Mouse (Mus musculus): ENCODE results near the gene Slc12a5. TPM values are rescaled to one million over a fixed set of nuclear protein-coding genes. Genes with fewer than 3 reads are reported as not detected.
A peak's percentile ranks its signal among the peaks of the same experiment; 100 is the strongest.

Gene Slc12a5
- polyA plus RNA-seq, 1 experiment from 2014 or later, result 6.0 TPM

DNA sequence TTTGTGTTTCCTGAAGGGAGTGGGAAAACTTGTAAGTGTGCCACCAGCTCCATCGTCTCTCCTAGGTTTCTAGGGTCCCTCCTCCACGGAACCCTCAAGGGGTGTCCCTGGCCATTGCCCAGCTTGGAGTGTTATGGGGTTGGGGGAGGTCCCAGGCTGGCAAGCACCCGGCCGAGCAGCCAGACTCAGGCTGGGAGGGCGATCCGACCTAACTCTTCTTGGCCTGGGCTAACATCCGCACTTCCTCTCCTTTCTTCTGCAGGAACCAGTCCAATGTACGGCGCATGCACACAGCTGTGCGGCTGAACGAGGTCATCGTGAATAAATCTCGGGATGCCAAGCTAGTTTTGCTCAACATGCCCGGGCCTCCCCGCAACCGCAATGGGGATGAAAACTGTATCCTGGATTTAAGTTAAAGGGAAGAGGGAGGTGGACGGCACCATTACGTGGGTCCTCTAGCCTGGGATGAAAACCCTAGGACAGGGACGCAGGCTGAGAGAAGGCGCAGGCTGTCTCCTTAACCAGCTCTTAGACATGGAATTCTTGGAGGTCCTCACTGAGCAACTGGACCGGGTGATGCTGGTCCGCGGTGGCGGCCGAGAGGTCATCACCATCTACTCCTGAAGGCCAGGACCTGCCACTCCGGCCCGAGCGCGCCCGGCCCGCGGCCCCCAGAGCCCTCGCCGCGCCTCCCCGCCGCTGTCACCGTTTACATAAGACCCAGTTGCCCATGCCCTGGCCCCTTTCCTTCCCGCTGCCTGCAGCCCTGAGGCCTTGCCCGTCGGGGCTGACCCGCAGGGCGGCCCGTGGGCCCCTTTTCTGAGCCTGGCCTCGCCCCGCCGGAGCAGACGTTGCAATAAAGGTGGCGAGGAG lies 36.5 kb downstream of the Slc12a5 start:
- Histone ChIP-seq H3K36me3 (ENCODE audit: control insufficient read depth, insufficient read depth, low read length) (peaks cover 11% of the 10 kb centered on the region), H3K27ac (ENCODE audit: low read depth, low read length) (no peak overlapping the region), H3K9ac (ENCODE audit: low read length) (peak overlapping the region; percentile 41), H3K4me3 (ENCODE audit: low read depth, low read length) (peak overlapping the region; percentile 25), H3K4me2 (ENCODE audit: low read depth) (peak overlapping the region; percentile 41), H3K9me3 (ENCODE audit: control insufficient read depth, low read length) (no peaks in the 10 kb centered on the region), H3K4me1 (ENCODE audit: control insufficient read depth, insufficient read depth, low read length) (peaks cover 10% of the 10 kb centered on the region; the same call in 1 of the 2 replicates), H3K27me3 (ENCODE audit: control insufficient read depth, insufficient read depth, low read length) (peaks cover 32% of the 10 kb centered on the region)
- WGBS, result 10% methylated on average over 46 of the region's 49 CpGs
- DNase-seq (ENCODE audit: low spot score) (no peak), ATAC-seq (ENCODE audit: insufficient read depth, low FRiP score, low TSS enrichment) (no peak)

DNA sequence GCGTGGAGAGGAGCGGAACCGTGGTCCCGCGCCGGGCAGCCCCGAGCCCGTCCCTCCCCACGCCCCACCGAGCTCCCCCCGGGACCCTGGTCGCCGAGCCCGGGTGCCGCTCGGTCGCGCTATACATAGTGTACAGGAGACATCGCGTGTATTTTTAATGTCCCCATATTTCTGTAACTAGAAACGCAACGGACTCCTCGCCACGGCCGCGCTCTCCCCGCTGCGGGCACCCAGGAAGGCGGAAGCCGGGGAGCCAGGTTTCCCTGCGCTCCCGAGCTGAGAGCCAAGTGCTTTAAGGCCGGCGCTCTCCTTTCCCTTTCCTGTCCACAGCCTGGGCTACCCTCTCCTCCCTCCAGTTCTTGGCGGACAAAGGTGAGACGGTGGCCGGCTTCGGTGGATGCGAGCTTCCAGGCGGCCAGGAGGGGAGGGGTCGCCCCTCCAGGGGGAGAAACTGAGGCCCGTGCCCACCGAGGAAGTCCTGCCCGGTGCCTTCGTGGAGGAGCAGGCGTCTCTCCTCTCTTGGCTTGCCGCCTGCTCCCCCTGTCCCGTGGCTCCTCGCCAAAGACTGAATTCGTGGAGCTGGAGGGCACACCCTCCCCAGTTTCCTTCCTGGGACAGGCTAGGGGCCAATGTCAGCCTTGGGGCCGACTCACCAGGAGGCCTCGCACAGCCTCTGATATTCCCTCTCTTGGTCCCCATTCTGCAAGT lies 37.3 kb downstream of the Slc12a5 start:
- H3K27me3 ChIP-seq (ENCODE audit: control insufficient read depth, insufficient read depth, low read length), result peaks cover 32% of the 10 kb centered on the region
- no peak overlapping the region for H3K27ac ChIP-seq (ENCODE audit: low read depth, low read length)
- H3K9me3 ChIP-seq (ENCODE audit: control insufficient read depth, low read length), result no peaks in the 10 kb centered on the region
- ATAC-seq (ENCODE audit: insufficient read depth, low FRiP score, low TSS enrichment) (0 out of 2 replicates have a peak, but pooled peaks have one; percentile 25), DNase-seq (ENCODE audit: low spot score) (no peak)
- 2% methylated on average over 51 of the region's 52 CpGs for WGBS
- H3K4me2 ChIP-seq (ENCODE audit: low read depth), result peak overlapping the region; percentile 41
- H3K9ac ChIP-seq (ENCODE audit: low read length), result peak overlapping the region; percentile 41
- H3K36me3 ChIP-seq (ENCODE audit: control insufficient read depth, insufficient read depth, low read length), result peaks cover 19% of the 10 kb centered on the region
- H3K4me3 ChIP-seq (ENCODE audit: low read depth, low read length), result peak overlapping the region; percentile 25
- peaks cover 10% of the 10 kb centered on the region; the same call in 1 of the 2 replicates for H3K4me1 ChIP-seq (ENCODE audit: control insufficient read depth, insufficient read depth, low read length)

DNA sequence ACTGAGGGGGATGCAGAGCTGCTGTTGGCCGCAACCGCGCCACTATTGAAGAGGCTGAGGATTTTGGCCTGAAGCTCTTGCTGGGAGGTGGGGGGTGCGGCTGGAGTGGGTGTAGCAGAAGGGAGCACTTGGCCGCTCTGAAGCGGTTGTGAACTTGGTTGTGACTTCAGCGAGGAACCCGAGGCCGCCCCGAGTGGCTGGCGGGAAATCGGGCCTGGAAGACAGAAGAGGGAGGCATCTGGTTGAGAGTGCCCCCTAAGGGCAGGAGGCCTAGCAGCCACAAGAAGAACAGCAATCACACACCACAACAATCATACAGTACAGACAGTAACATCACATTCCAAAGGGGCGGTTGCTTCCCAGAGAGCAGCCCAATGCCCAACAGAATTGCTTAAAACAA lies 41.4 kb downstream of the Slc12a5 start:
- no peak overlapping the region for H3K9ac ChIP-seq (ENCODE audit: low read length)
- H3K4me2 ChIP-seq (ENCODE audit: low read depth), result no peak overlapping the region
- H3K9me3 ChIP-seq (ENCODE audit: control insufficient read depth, low read length), result no peaks in the 10 kb centered on the region
- peaks cover 10% of the 10 kb centered on the region; the same call in 1 of the 2 replicates for H3K4me1 ChIP-seq (ENCODE audit: control insufficient read depth, insufficient read depth, low read length)
- H3K36me3 ChIP-seq (ENCODE audit: control insufficient read depth, insufficient read depth, low read length), result peaks cover 33% of the 10 kb centered on the region
- H3K27ac ChIP-seq (ENCODE audit: low read depth, low read length), result no peak overlapping the region
- peaks cover 25% of the 10 kb centered on the region for H3K27me3 ChIP-seq (ENCODE audit: control insufficient read depth, insufficient read depth, low read length)
- ATAC-seq (ENCODE audit: insufficient read depth, low FRiP score, low TSS enrichment) (no peak), DNase-seq (ENCODE audit: low spot score) (no peak)
- no peak overlapping the region for H3K4me3 ChIP-seq (ENCODE audit: low read depth, low read length)
- 91% methylated on average over 13 of the region's 13 CpGs for WGBS

DNA sequence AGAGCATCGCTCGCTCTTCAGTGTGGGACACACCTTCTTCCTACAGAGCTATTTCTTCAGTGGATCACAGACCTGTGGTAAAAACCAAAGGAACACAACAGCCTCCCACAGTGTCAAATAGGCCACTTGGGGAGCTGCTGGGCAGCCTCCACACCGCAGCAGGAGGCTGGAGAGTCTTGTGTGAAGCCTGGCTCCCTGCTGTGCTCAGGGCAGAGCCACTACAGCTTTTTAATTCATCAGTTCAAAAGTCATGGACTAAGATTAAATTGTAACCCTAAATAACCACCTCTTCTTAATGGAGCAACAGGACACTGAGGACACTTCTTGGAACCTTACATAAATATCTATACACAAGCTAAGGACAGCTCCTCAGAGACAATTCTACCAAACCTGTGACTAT lies 42.5 kb downstream of the Slc12a5 start:
- Histone ChIP-seq H3K4me1 (ENCODE audit: control insufficient read depth, insufficient read depth, low read length) (0 out of 2 replicates have a peak, but pooled peaks cover 2% of the 10 kb centered on the region), H3K4me3 (ENCODE audit: low read depth, low read length) (no peak overlapping the region), H3K27ac (ENCODE audit: low read depth, low read length) (no peak overlapping the region), H3K27me3 (ENCODE audit: control insufficient read depth, insufficient read depth, low read length) (peaks cover 14% of the 10 kb centered on the region), H3K36me3 (ENCODE audit: control insufficient read depth, insufficient read depth, low read length) (peaks cover 38% of the 10 kb centered on the region), H3K9me3 (ENCODE audit: control insufficient read depth, low read length) (no peaks in the 10 kb centered on the region), H3K9ac (ENCODE audit: low read length) (no peak overlapping the region), H3K4me2 (ENCODE audit: low read depth) (no peak overlapping the region)
- ATAC-seq (ENCODE audit: insufficient read depth, low FRiP score, low TSS enrichment), result no peak
- 79% methylated on average over 3 of the region's 3 CpGs for WGBS
- no peak for DNase-seq (ENCODE audit: low spot score)

DNA sequence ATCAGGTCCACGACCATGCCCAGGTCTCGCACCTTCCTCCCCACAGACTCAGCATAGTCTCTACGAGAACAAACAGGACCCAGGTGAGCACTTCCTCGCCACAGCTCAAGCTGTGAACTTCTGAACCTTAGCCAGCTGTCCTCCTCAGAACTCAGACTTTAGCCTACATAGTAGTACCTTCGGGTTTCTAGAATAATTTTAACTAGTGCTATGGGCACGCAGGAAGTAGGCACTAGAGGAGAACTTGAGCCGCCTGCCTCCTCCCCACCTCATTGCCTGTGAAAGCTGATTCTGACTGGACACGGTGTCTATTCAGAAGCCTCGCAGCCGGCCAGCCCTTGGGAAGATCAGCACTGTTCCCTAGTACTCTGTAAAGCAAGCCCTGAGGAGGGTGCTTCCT lies 43.6 kb downstream of the Slc12a5 start:
- no peak for DNase-seq (ENCODE audit: low spot score)
- no peak overlapping the region for H3K4me3 ChIP-seq (ENCODE audit: low read depth, low read length)
- H3K9ac ChIP-seq (ENCODE audit: low read length), result no peak overlapping the region
- H3K36me3 ChIP-seq (ENCODE audit: control insufficient read depth, insufficient read depth, low read length), result peaks cover 48% of the 10 kb centered on the region
- no peak for ATAC-seq (ENCODE audit: insufficient read depth, low FRiP score, low TSS enrichment)
- H3K27ac ChIP-seq (ENCODE audit: low read depth, low read length), result no peak overlapping the region
- no peaks in the 10 kb centered on the region for H3K9me3 ChIP-seq (ENCODE audit: control insufficient read depth, low read length)
- WGBS, result 93% methylated on average over 10 of the region's 10 CpGs
- H3K4me2 ChIP-seq (ENCODE audit: low read depth), result no peak overlapping the region
- no peaks in the 10 kb centered on the region for H3K4me1 ChIP-seq (ENCODE audit: control insufficient read depth, insufficient read depth, low read length)
- 0 out of 2 replicates have a peak, but pooled peaks cover 5% of the 10 kb centered on the region for H3K27me3 ChIP-seq (ENCODE audit: control insufficient read depth, insufficient read depth, low read length)

DNA sequence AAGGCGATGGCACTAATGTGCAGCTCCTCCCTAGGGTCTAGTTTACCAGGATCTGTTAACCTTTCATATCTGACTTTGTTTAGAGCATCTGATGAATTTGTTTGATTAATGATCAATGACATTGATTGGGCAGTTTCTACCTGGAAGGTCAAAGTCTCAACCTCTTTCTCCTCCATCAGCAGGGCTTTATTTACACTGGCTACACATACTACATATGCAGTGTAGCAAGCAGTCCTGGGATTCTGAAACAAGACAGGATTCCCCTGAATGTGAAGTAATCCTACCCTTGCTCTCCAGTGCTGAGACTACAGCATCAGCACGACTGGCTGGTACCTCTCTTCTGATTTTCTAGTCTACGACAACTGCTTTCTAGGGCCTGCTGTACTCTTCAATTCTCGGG lies 46.2 kb downstream of the Slc12a5 start:
- H3K9me3 ChIP-seq (ENCODE audit: control insufficient read depth, low read length), result no peaks in the 10 kb centered on the region
- no peaks in the 10 kb centered on the region for H3K27me3 ChIP-seq (ENCODE audit: control insufficient read depth, insufficient read depth, low read length)
- H3K36me3 ChIP-seq (ENCODE audit: control insufficient read depth, insufficient read depth, low read length), result peaks cover 52% of the 10 kb centered on the region
- no peak overlapping the region for H3K4me2 ChIP-seq (ENCODE audit: low read depth)
- no peak overlapping the region for H3K4me3 ChIP-seq (ENCODE audit: low read depth, low read length)
- no peak for DNase-seq (ENCODE audit: low spot score)
- 96% methylated on average over 4 of the region's 4 CpGs for WGBS
- no peaks in the 10 kb centered on the region for H3K4me1 ChIP-seq (ENCODE audit: control insufficient read depth, insufficient read depth, low read length)
- ATAC-seq (ENCODE audit: insufficient read depth, low FRiP score, low TSS enrichment), result no peak
- H3K27ac ChIP-seq (ENCODE audit: low read depth, low read length), result no peak overlapping the region
- H3K9ac ChIP-seq (ENCODE audit: low read length), result no peak overlapping the region

DNA sequence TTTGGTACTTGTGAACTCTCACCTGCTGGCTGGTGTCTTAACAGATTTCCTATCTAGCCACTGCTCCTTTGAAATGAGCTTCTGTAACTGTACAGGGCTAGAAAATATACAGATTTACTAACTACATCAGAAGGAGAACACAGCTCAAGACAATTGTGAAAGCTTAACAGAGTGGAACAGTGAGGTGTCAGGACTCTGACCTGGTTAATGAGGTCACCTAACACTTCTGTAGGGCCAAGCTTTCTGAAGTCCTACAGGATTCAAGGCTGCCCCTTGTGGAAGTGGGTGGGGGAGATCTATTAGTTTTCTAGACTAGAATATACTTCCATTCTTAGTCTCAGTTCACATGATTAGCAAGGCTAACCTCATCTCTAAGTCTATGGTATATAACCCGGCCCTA lies 47.4 kb downstream of the Slc12a5 start:
- Histone ChIP-seq H3K27ac (ENCODE audit: low read depth, low read length) (no peak overlapping the region), H3K27me3 (ENCODE audit: control insufficient read depth, insufficient read depth, low read length) (no peaks in the 10 kb centered on the region), H3K9me3 (ENCODE audit: control insufficient read depth, low read length) (no peaks in the 10 kb centered on the region), H3K9ac (ENCODE audit: low read length) (no peak overlapping the region), H3K4me1 (ENCODE audit: control insufficient read depth, insufficient read depth, low read length) (no peaks in the 10 kb centered on the region), H3K4me3 (ENCODE audit: low read depth, low read length) (no peak overlapping the region), H3K4me2 (ENCODE audit: low read depth) (no peak overlapping the region), H3K36me3 (ENCODE audit: control insufficient read depth, insufficient read depth, low read length) (peaks cover 48% of the 10 kb centered on the region)
- WGBS, result 87% methylated on average over 1 of the region's 1 CpGs
- ATAC-seq (ENCODE audit: insufficient read depth, low FRiP score, low TSS enrichment), result no peak
- DNase-seq (ENCODE audit: low spot score), result no peak

DNA sequence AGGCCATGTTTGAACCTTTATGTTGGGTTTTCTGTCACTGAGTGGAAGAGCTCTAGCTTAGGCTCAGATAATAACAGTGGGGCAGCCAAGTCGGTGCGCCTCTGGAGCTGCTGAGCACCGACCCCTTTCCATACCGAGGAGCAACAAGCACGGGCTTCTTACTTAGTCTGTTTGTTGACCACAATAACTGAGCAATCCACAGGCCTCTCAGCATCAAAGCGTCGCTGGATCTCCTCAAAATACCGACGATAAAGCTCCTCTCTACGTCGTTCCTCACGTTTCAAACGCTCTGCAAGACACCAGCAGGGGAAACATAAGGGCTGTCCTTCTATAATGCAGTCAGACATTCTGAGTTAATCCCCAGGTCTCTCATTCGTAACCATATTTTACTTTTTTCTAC lies 48.6 kb downstream of the Slc12a5 start:
- 96% methylated on average over 14 of the region's 14 CpGs for WGBS
- Histone ChIP-seq H3K4me1 (ENCODE audit: control insufficient read depth, insufficient read depth, low read length) (no peaks in the 10 kb centered on the region), H3K9me3 (ENCODE audit: control insufficient read depth, low read length) (no peaks in the 10 kb centered on the region), H3K27ac (ENCODE audit: low read depth, low read length) (no peak overlapping the region), H3K36me3 (ENCODE audit: control insufficient read depth, insufficient read depth, low read length) (peaks cover 38% of the 10 kb centered on the region), H3K27me3 (ENCODE audit: control insufficient read depth, insufficient read depth, low read length) (no peaks in the 10 kb centered on the region), H3K4me2 (ENCODE audit: low read depth) (no peak overlapping the region), H3K4me3 (ENCODE audit: low read depth, low read length) (no peak overlapping the region), H3K9ac (ENCODE audit: low read length) (no peak overlapping the region)
- ATAC-seq (ENCODE audit: insufficient read depth, low FRiP score, low TSS enrichment), result no peak
- no peak for DNase-seq (ENCODE audit: low spot score)
